Mouse (Mus musculus) MEL (cell line): ENCODE data around the gene Klhl41. TPM values are rescaled to one million over a fixed set of nuclear protein-coding genes. Genes with fewer than 3 reads are reported as not detected.

ENCODE experiments used
- DNase-seq: peaks from one replicate; pipeline ENCODE4 v3.0.0; 2011; ENCODE audit warnings: low read depth, low spot score
- H3K27ac ChIP-seq: 2 replicates; pipeline ENCODE4 v1.5.1; 2012; ENCODE audit warnings: low read depth, mild to moderate bottlenecking, control low read depth, low read length, moderate library complexity; ENCODE audit not compliant: control insufficient read depth
- H3K27me3 ChIP-seq, 2 experiments: fragments of 150-350 bp in 1 of 2; sonication (generic) in 1 of 2; 2 replicates each; pipeline ENCODE4 v1.6.1; 2012; ENCODE audit warnings: low read length in 2 of 2, mild to moderate bottlenecking in 2 of 2, improper control_type of control experiment in 1 of 2, moderate library complexity in 1 of 2; ENCODE audit not compliant: insufficient read depth in 2 of 2, control insufficient read depth in 1 of 2
- H3K36me3 ChIP-seq, 2 experiments: 2 replicates each; pipeline ENCODE4 v1.6.1; 2012 to 2014; ENCODE audit warnings: low read length in 2 of 2, improper control_type of control experiment in 1 of 2, inconsistent platforms in 1 of 2, mild to moderate bottlenecking in 1 of 2; ENCODE audit not compliant: insufficient read depth in 2 of 2, control insufficient read depth in 1 of 2
- H3K4me1 ChIP-seq, 2 experiments: fragments of 150-350 bp in 1 of 2; sonication (generic) in 1 of 2; 2 replicates each; pipeline ENCODE4 v1.6.1; 2012; ENCODE audit warnings: low read length in 2 of 2, improper control_type of control experiment in 1 of 2, mild to moderate bottlenecking in 1 of 2; ENCODE audit not compliant: insufficient read depth in 2 of 2, control insufficient read depth in 1 of 2
- H3K4me3 ChIP-seq, 2 experiments: fragments of 150-350 bp in 1 of 2; sonication (generic) in 1 of 2; 2 replicates each; pipeline ENCODE4 v1.5.1; 2012; ENCODE audit warnings: low read depth in 2 of 2, low read length in 2 of 2, mild to moderate bottlenecking in 2 of 2, moderate library complexity in 2 of 2, control low read depth in 1 of 2, improper control_type of control experiment in 1 of 2; ENCODE audit not compliant: control insufficient read depth in 1 of 2, insufficient read depth in 1 of 2
- H3K79me2 ChIP-seq: 2 replicates; pipeline ENCODE4 v1.6.1; 2012; ENCODE audit warnings: mild to moderate bottlenecking, low read length, moderate library complexity; ENCODE audit not compliant: control insufficient read depth, poor library complexity, insufficient read depth
- H3K9ac ChIP-seq: 2 replicates; pipeline ENCODE4 v1.6.1; 2012; ENCODE audit warnings: low read depth, mild to moderate bottlenecking, control low read depth, low read length, moderate library complexity; ENCODE audit not compliant: control insufficient read depth, poor library complexity, severe bottlenecking
- H3K9me3 ChIP-seq: fragments of 150-350 bp; sonication (generic); replicated peaks from 2 replicates; pipeline ENCODE4 v1.6.1; 2012; ENCODE audit warnings: mild to moderate bottlenecking, low read length, improper control_type of control experiment, moderate library complexity; ENCODE audit not compliant: insufficient read depth
- CHD1 ChIP-seq: IDR thresholded peaks from 2 replicates; pipeline ENCODE4 v1.6.1; 2012; ENCODE audit warnings: low read depth, mild to moderate bottlenecking, inconsistent platforms, low read length, improper control_type of control experiment
- CHD2 ChIP-seq: IDR thresholded peaks from 2 replicates; pipeline ENCODE4 v1.6.1; 2011; ENCODE audit warnings: low read length, improper control_type of control experiment
- E2F4 ChIP-seq: IDR thresholded peaks from 2 replicates; pipeline ENCODE4 v1.6.1; 2011; ENCODE audit warnings: low read depth, low read length, improper control_type of control experiment, borderline replicate concordance
- ELF1 ChIP-seq: IDR thresholded peaks from 2 replicates; pipeline ENCODE4 v1.6.1; 2014; ENCODE audit warnings: low read depth, mild to moderate bottlenecking, inconsistent platforms, low read length, improper control_type of control experiment, moderate library complexity
- EP300 ChIP-seq, 2 experiments: IDR thresholded peaks; 2 replicates each; pipeline ENCODE4 v1.6.1; 2011; ENCODE audit warnings: improper control_type of control experiment in 2 of 2, low read length in 2 of 2, low read depth in 1 of 2, mild to moderate bottlenecking in 1 of 2
- ETS1 ChIP-seq: IDR thresholded peaks from 2 replicates; pipeline ENCODE4 v1.6.1; 2012; ENCODE audit warnings: low read depth, mild to moderate bottlenecking, inconsistent platforms, low read length, improper control_type of control experiment, moderate library complexity
- GABPA ChIP-seq: IDR thresholded peaks from 2 replicates; pipeline ENCODE4 v1.6.1; 2012; ENCODE audit warnings: low read depth, mild to moderate bottlenecking, inconsistent platforms, low read length, improper control_type of control experiment, moderate library complexity
- HCFC1 ChIP-seq: IDR thresholded peaks from 2 replicates; pipeline ENCODE4 v1.6.1; 2012; ENCODE audit warnings: low read depth, mild to moderate bottlenecking, inconsistent platforms, low read length, improper control_type of control experiment, moderate library complexity
- JUND ChIP-seq: IDR thresholded peaks from 2 replicates; pipeline ENCODE4 v1.6.1; 2011; ENCODE audit warnings: low read depth, mild to moderate bottlenecking, improper control_type of control experiment, low read length
- KAT2A ChIP-seq: conservative IDR thresholded peaks from 2 replicates; pipeline ENCODE4 v1.6.1; 2012; ENCODE audit warnings: low read depth, low read length, improper control_type of control experiment, inconsistent platforms
- MAFK ChIP-seq: IDR thresholded peaks from 2 replicates; pipeline ENCODE4 v1.6.1; 2011; ENCODE audit warnings: low read depth, mild to moderate bottlenecking, low read length, improper control_type of control experiment, borderline replicate concordance
- MAX ChIP-seq: IDR thresholded peaks from 2 replicates; pipeline ENCODE4 v1.6.1; 2011; ENCODE audit warnings: low read length, improper control_type of control experiment
- MAZ ChIP-seq: IDR thresholded peaks from 2 replicates; pipeline ENCODE4 v1.6.1; 2012; ENCODE audit warnings: low read depth, mild to moderate bottlenecking, inconsistent platforms, low read length, improper control_type of control experiment
- MXI1 ChIP-seq: IDR thresholded peaks from 2 replicates; pipeline ENCODE4 v1.6.1; 2011; ENCODE audit warnings: mild to moderate bottlenecking, low read depth, low read length, improper control_type of control experiment
- MYB ChIP-seq: IDR thresholded peaks from 2 replicates; pipeline ENCODE4 v1.6.1; 2011; ENCODE audit warnings: mild to moderate bottlenecking, low read depth, low read length, improper control_type of control experiment
- MYC ChIP-seq: IDR thresholded peaks from 2 replicates; pipeline ENCODE4 v1.6.1; 2011; ENCODE audit warnings: low read depth, mild to moderate bottlenecking, low read length, improper control_type of control experiment, moderate library complexity
- NELFE ChIP-seq: IDR thresholded peaks from 2 replicates; pipeline ENCODE4 v1.6.1; 2011; ENCODE audit warnings: low read depth, low read length, improper control_type of control experiment
- POLR2A ChIP-seq, 2 experiments: IDR thresholded peaks; 2 replicates each; pipeline ENCODE4 v1.6.1; 2011 to 2012; ENCODE audit warnings: low read length in 2 of 2, mild to moderate bottlenecking in 2 of 2, control low read depth in 1 of 2, improper control_type of control experiment in 1 of 2, low read depth in 1 of 2, moderate library complexity in 1 of 2; ENCODE audit not compliant: control insufficient read depth in 1 of 2, insufficient read depth in 1 of 2, poor library complexity in 1 of 2
- POLR2AphosphoS2 ChIP-seq: IDR thresholded peaks from 2 replicates; pipeline ENCODE4 v1.6.1; 2011; ENCODE audit warnings: low read length, improper control_type of control experiment
- POLR2AphosphoS5 ChIP-seq: IDR thresholded peaks from 2 replicates; pipeline ENCODE4 v1.6.1; 2012; ENCODE audit warnings: low read depth, borderline replicate concordance, mild to moderate bottlenecking, inconsistent platforms, low read length, moderate library complexity, mixed read lengths
- RAD21 ChIP-seq: IDR thresholded peaks from 2 replicates; pipeline ENCODE4 v1.6.1; 2011; ENCODE audit warnings: mild to moderate bottlenecking, low read depth, low read length, improper control_type of control experiment
- RCOR1 ChIP-seq: IDR thresholded peaks from 2 replicates; pipeline ENCODE4 v1.6.1; 2012; ENCODE audit warnings: low read depth, mild to moderate bottlenecking, inconsistent platforms, low read length, improper control_type of control experiment
- SIN3A ChIP-seq: IDR thresholded peaks from 2 replicates; pipeline ENCODE4 v1.6.1; 2012; ENCODE audit warnings: low read length, improper control_type of control experiment, inconsistent platforms
- TBP ChIP-seq: IDR thresholded peaks from 2 replicates; pipeline ENCODE4 v1.8.0; 2011; ENCODE audit warnings: low read depth, low read length, improper control_type of control experiment
- TCF12 ChIP-seq: IDR thresholded peaks from 2 replicates; pipeline ENCODE4 v1.6.1; 2014; ENCODE audit warnings: low read depth, mild to moderate bottlenecking, inconsistent platforms, low read length, improper control_type of control experiment, moderate library complexity
- UBTF ChIP-seq: IDR thresholded peaks from 2 replicates; pipeline ENCODE4 v1.6.1; 2012; ENCODE audit warnings: low read depth, mild to moderate bottlenecking, inconsistent platforms, low read length, improper control_type of control experiment, moderate library complexity, borderline replicate concordance; ENCODE audit not compliant: insufficient read depth
- USF2 ChIP-seq, 2 experiments: IDR thresholded peaks; 2 replicates each; pipeline ENCODE4 v1.6.1; 2011 to 2012; ENCODE audit warnings: improper control_type of control experiment in 2 of 2, low read length in 2 of 2, borderline replicate concordance in 1 of 2, inconsistent platforms in 1 of 2, low read depth in 1 of 2, mild to moderate bottlenecking in 1 of 2; ENCODE audit not compliant: insufficient read depth in 1 of 2
- ZC3H11A ChIP-seq: IDR thresholded peaks from 2 replicates; pipeline ENCODE4 v1.6.1; 2012; ENCODE audit warnings: low read depth, mild to moderate bottlenecking, inconsistent platforms, low read length, improper control_type of control experiment
- ZKSCAN1 ChIP-seq: IDR thresholded peaks from 2 replicates; pipeline ENCODE4 v1.6.1; 2012; ENCODE audit warnings: low read depth, mild to moderate bottlenecking, inconsistent platforms, low read length, improper control_type of control experiment, moderate library complexity
- ZMIZ1 ChIP-seq: IDR thresholded peaks from 2 replicates; pipeline ENCODE4 v1.6.1; 2012; ENCODE audit warnings: low read depth, mild to moderate bottlenecking, inconsistent platforms, low read length, improper control_type of control experiment, moderate library complexity
- ZNF384 ChIP-seq: IDR thresholded peaks from 2 replicates; pipeline ENCODE4 v1.6.1; 2012; ENCODE audit warnings: low read depth, mild to moderate bottlenecking, inconsistent platforms, low read length, improper control_type of control experiment
- polyA plus RNA-seq, 2 experiments: library from polyadenylated mRNA; stranded (reverse) in 1 of 2; unstranded in 1 of 2; fragments of >175 nt in 1 of 2; fragments of >200 nt in 1 of 2; gene quantifications; 2 replicates each; pipeline versions ENCODE4 v1.2.1 to v1.2.4; 2012; ENCODE audit warnings: low replicate concordance in 2 of 2, low read depth in 1 of 2; ENCODE audit not compliant: insufficient read length in 2 of 2, insufficient read depth in 1 of 2, missing spikeins in 1 of 2
- total RNA-seq: library from RNA; depleted of rRNA; stranded (reverse); fragments of 300-350 nt; gene quantifications from 2 replicates; pipeline ENCODE4 v1.2.3, GENCODE M21; 2012

The Klhl41 gene
- total and polyA plus RNA-seq, 3 experiments = 0.04 to 0.12 TPM; not detected in 1

GRCm38 (mm10) chr2:69722650-69723518 is 53.0 kb downstream of the Klhl41 start:
- peak; percentile 76; the same call in 1 of the 2 replicates for TF ChIP-seq POLR2AphosphoS2
- TF ChIP-seq ZKSCAN1 = no peak
- TF ChIP-seq POLR2A (IDR thresholded peaks at IDR 0.05; ENCODE audit: control insufficient read depth in 1 of 2, insufficient read depth in 1 of 2, low read depth in 1 of 2, low read length in 2 of 2, poor library complexity in 1 of 2) = peak in 1 of 2 experiments; percentile 85; a peak in 3 of 4 replicates
- peak; percentile 74; the same call in 1 of the 2 replicates for TF ChIP-seq GABPA
- 0 out of 2 replicates have a peak, but pooled peaks have one; percentile 36 for TF ChIP-seq ELF1
- peak; percentile 67 for TF ChIP-seq TBP
- peak; percentile 84 for TF ChIP-seq NELFE
- TF ChIP-seq MAFK = peak; percentile 76
- peak; percentile 68; the same call in 1 of the 2 replicates for TF ChIP-seq ETS1
- TF ChIP-seq CHD1 = no peak
- peak; percentile 79; the same call in 1 of the 2 replicates for TF ChIP-seq UBTF
- peak; percentile 78; the same call in 1 of the 2 replicates for TF ChIP-seq MYC
- peak; percentile 27; the same call in 1 of the 2 replicates for TF ChIP-seq ZC3H11A
- peak; percentile 17; the same call in 1 of the 2 replicates for TF ChIP-seq JUND
- peak; percentile 67 for TF ChIP-seq TCF12
- TF ChIP-seq EP300 (IDR thresholded peaks at IDR 0.05; ENCODE audit: low read depth in 1 of 2, low read length in 2 of 2) = peak in 1 of 2 experiments; percentile 40; a peak in 1 of 4 replicates
- TF ChIP-seq E2F4 = peak; percentile 56; the same call in 1 of the 2 replicates
- peak; percentile 97 for TF ChIP-seq HCFC1
- peak; percentile 93 for TF ChIP-seq MXI1
- TF ChIP-seq USF2 (IDR thresholded peaks at IDR 0.05; ENCODE audit: borderline replicate concordance in 1 of 2, insufficient read depth in 1 of 2, low read depth in 1 of 2, low read length in 2 of 2) = no peak
- no peak for TF ChIP-seq ZNF384
- peak; percentile 93 for TF ChIP-seq SIN3A
- peak; percentile 23 for TF ChIP-seq ZMIZ1
- TF ChIP-seq POLR2AphosphoS5 = no peak
- no peak for TF ChIP-seq RAD21
- peak; percentile 36; the same call in 1 of the 2 replicates for TF ChIP-seq MYB
- TF ChIP-seq CHD2 = peak; percentile 38; the same call in 1 of the 2 replicates
- peak; percentile 93 for TF ChIP-seq MAZ
- no peak for TF ChIP-seq RCOR1
- TF ChIP-seq MAX = peak; percentile 86
- peak; percentile 84 for TF ChIP-seq KAT2A
- TF ChIP-seq, all 39 proteins: peak for 24
- Histone ChIP-seq H3K4me1 (peaks cover 0 to 5% of the 10 kb centered on the region in 2 experiments; a peak in 3 of 4 replicates), H3K27me3 (peaks cover 8 to 13% of the 10 kb centered on the region in 2 experiments), H3K9ac (peak overlapping the region; percentile 95), H3K36me3 (peaks cover 6 to 15% of the 10 kb centered on the region in 2 experiments), H3K27ac (peak overlapping the region; percentile 82), H3K4me3 (peak overlapping the region; percentile 91 to 95), H3K9me3 (no peaks in the 10 kb centered on the region), H3K79me2 (peaks cover 33% of the 10 kb centered on the region)
- peak; percentile 95 for DNase-seq
